Mouse (Mus musculus) E14TG2a.4 (cell line): ENCODE results near the gene Rnf216.
"Not testable (repeated sequence)": the region's sequence is repeated elsewhere in the genome, so short reads cannot be mapped to it uniquely, and the experiment has no call there.

ENCODE experiments used
- H3K27me3 ChIP-seq: 2 replicates; pipeline ENCODE4 v1.6.1; 2014; ENCODE audit warnings: low read length, control low read depth; ENCODE audit not compliant: insufficient read depth
- H3K36me3 ChIP-seq: 2 replicates; pipeline ENCODE4 v1.6.1; 2014; ENCODE audit warnings: low read length, control low read depth; ENCODE audit not compliant: insufficient read depth
- H3K4me1 ChIP-seq: replicated peaks from 2 replicates; pipeline ENCODE4 v1.6.1; 2014; ENCODE audit warnings: low read depth, low read length, control low read depth
- H3K4me3 ChIP-seq: replicated peaks from 2 replicates; pipeline ENCODE4 v1.5.1; 2014; ENCODE audit warnings: mild to moderate bottlenecking, low read length
- H3K9me3 ChIP-seq: 2 replicates; pipeline ENCODE4 v1.6.1; 2014; ENCODE audit warnings: low read length, control low read depth
- CTCF ChIP-seq: conservative IDR thresholded peaks from 2 replicates; pipeline ENCODE4 v1.5.1; 2014; ENCODE audit warnings: low read length
- NANOG ChIP-seq: IDR thresholded peaks from 2 replicates; pipeline ENCODE4 v1.6.1; 2014; ENCODE audit warnings: borderline replicate concordance, low read length, mixed read lengths
- POU5F1 ChIP-seq: IDR thresholded peaks from 2 replicates; pipeline ENCODE4 v1.6.1; 2014; ENCODE audit warnings: low read length, borderline replicate concordance

The Rnf216 gene

DNA sequence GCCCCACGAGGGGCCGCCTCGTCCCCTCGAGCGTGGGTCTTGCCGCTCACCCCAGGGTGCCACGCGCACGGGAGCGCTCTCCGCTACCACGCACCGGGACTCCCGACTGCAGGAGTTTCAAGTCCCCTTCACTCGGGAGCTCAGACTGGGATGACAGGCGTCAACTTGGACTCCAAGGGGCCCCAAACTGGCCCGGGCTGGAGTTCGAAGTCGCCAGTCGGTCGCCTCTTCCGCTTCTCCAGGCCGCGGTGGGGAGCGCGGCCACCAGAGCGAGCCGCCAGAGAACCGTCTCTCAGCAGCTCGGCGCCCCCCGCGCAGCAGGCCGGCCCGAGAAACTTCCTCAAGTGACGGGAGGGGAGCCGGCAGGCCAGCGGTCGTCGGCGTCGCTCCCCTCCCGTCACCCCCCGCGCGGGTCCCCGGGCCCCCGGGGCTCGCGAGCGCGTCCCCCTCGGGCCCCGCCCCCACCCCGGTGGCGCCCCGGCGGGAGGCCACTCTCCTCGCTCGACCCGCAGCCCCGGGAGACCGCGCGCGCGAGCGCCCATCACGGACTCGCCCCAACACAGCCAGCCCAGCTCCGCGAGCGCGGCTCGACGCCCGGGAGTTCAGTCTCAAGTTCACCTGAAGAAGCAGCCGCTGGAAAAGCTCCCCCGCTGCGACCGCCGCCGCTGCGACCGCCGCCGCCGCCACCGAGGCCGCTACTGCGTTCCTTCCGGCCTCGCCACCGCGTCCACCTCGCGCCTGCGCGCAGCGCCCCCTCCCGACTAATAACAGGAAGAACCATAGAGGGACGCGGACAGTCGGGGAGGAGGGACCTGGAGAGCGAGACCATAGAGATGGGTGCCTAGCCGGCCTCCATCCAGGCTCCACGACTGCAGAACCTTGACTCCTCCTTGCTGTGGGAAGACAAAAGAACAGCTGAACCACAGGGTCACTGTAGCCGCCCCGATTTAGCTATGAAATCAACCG lies at the start of gene Rnf216:
Gene Rnf216 (minus strand): TSS at position 714 of the 966 bp plus-strand sequence.
- Histone ChIP-seq H3K36me3 (peaks cover 17% of the 10 kb centered on the region), H3K4me1 (peaks cover 38% of the 10 kb centered on the region), H3K27me3 (no peaks in the 10 kb centered on the region), H3K4me3 (peak within 1 kb of the TSS; percentile 89), H3K9me3 (no peaks in the 10 kb centered on the region)
- TF ChIP-seq POU5F1 (no peak), CTCF (peak; percentile 43)

DNA sequence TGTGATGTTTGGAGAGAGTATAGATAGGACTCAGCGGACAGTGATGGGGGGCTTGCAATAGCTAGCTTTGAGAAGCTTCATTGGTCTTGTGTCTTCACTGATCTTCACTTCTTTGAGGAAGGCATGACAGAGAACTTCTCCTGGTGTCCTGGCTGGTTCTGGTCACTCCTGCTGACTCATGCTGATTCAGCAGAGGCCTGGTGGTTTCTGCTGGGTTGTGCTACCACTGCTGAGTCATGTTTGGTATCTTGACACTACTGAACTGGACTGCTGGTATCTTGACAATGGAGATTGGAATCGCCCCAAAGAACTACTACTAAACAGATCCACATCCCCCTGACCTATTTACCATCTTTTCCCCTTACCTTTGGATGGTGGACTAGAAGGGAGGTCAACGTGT lies 42.7 kb upstream of the Rnf216 start:
- TF ChIP-seq POU5F1 (no peak), CTCF (no peak), NANOG (no peak)
- Histone ChIP-seq H3K4me1 (0 out of 2 replicates have a peak, but pooled peaks cover 3% of the 10 kb centered on the region), H3K9me3 (peaks cover 23% of the 10 kb centered on the region), H3K27me3 (peaks cover 51% of the 10 kb centered on the region), H3K4me3 (no peak overlapping the region), H3K36me3 (no peaks in the 10 kb centered on the region)

DNA sequence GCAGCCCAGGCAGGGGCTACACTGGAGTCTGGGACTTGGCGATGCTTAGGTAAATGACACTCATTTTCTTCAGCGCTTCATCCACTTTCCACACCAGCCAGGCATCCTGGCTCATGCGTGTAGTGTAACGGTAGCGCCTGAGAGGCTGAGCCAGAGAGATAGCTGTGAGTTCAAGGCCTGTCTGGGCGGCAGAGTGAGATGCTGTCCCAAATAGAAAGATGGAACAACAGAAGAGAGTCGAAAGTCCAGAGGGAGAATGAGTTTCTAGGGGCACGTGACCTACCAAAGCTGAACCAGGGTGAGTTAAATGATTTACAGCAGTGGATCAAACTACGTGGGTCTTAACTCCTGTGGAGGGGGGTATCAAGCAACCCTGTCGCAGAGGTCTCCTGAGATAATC lies 41.0 kb upstream of the Rnf216 start:
- Histone ChIP-seq H3K4me1 (peaks cover 4% of the 10 kb centered on the region), H3K36me3 (no peaks in the 10 kb centered on the region), H3K4me3 (no peak overlapping the region), H3K27me3 (peaks cover 37% of the 10 kb centered on the region), H3K9me3 (peaks cover 23% of the 10 kb centered on the region)
- TF ChIP-seq CTCF = no peak
- no peak for TF ChIP-seq POU5F1
- no peak for TF ChIP-seq NANOG

DNA sequence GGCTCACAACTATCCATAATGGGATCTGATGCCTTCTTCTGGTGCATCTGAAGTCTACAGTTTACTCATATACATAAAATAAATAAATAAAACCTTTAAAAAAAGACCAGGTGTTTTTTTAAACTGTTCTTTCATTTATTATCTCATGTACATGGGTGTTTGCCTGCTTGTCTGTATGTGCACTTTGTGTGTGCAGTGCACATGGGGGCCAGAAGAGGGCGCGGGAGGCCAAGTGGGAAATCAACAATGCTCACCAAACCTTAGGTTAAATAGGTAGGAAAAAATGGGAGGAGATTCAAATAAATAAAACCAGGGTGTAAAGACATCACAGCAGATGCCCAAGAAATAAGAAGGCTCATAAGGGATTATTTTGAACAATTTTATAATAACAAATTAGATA lies 37.2 kb upstream of the Rnf216 start:
- Histone ChIP-seq H3K4me1 (peaks cover 8% of the 10 kb centered on the region), H3K36me3 (no peaks in the 10 kb centered on the region), H3K27me3 (peaks cover 21% of the 10 kb centered on the region), H3K4me3 (no peak overlapping the region), H3K9me3 (peaks cover 17% of the 10 kb centered on the region)
- TF ChIP-seq POU5F1 (no peak), NANOG (no peak), CTCF (peak; percentile 44)

DNA sequence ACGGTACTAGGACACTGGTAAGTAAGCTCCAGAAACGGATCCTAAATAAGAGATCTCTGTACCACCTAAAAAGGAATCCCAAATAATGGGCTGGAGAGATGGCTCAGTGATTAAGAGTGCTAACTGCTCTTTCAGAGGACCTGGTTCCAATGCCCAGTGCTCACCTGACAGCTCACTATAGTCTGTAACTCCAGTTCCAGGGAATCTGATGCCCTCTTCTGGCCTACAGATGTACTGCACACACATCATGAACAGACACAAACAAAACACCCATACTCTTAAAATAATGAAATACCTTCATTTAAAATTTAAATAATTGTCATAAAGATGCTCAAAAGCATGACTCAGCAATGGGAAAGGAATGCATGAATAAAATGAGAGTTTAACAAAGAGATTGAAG lies 36.7 kb upstream of the Rnf216 start:
- Histone ChIP-seq H3K4me1 (peaks cover 5% of the 10 kb centered on the region), H3K36me3 (no peaks in the 10 kb centered on the region), H3K27me3 (peaks cover 19% of the 10 kb centered on the region), H3K4me3 (no peak overlapping the region), H3K9me3 (peaks cover 17% of the 10 kb centered on the region)
- TF ChIP-seq POU5F1 = no peak
- peak; percentile 50 for TF ChIP-seq CTCF

DNA sequence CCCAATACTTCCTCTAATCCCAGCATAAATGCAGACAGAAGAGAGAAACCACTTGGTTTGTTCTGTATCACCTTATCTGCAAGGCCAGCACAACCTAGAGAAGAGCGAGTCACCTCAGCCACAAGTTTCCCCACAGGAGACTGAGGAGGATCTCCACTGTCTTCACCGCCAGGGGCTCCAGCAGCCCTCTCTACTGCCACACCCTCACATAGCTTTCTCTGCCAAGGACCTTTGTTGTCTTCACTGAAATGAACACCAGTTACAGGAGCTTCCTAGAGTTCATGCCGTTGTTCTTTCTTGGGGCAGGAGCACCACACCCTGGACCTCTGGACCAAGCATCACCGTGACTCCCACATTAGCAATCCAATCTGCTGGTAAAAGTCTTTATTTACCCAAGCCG lies 35.9 kb upstream of the Rnf216 start:
- H3K27me3 ChIP-seq = peaks cover 15% of the 10 kb centered on the region
- peaks cover 5% of the 10 kb centered on the region for H3K4me1 ChIP-seq
- no peaks in the 10 kb centered on the region for H3K36me3 ChIP-seq
- H3K9me3 ChIP-seq = peaks cover 17% of the 10 kb centered on the region
- no peak overlapping the region for H3K4me3 ChIP-seq
- TF ChIP-seq NANOG (no peak), POU5F1 (no peak), CTCF (no peak)

DNA sequence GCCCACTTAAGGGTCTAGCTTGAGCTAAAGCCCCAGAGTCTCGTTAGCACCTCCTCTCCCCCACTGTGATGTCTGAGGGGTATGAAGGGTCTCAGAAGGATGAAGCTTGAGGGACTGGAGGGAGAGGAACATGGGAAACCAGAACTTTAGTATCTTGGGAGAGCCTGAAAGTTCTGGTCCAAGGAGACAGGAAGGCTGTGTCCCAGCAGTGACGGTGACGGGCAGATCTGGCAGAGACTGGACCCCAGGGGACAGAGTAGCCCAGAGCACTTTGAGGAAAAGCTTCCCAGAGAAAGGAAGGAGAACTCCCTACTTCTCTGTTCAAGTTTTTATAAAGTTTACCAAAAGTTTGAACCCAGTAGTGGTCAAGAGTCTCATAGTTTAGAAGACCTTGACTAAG lies 34.7 kb upstream of the Rnf216 start, which contains the start of gene Olfr718-ps1:
Gene Olfr718-ps1 (minus strand): TSS at position 101 of the 400 bp plus-strand sequence.
- Histone ChIP-seq H3K4me1 (peaks cover 5% of the 10 kb centered on the region), H3K27me3 (peaks cover 15% of the 10 kb centered on the region), H3K36me3 (no peaks in the 10 kb centered on the region), H3K9me3 (peaks cover 15% of the 10 kb centered on the region), H3K4me3 (no peak within 1 kb of the TSS)
- TF ChIP-seq CTCF (no peak), NANOG (no peak), POU5F1 (no peak)

DNA sequence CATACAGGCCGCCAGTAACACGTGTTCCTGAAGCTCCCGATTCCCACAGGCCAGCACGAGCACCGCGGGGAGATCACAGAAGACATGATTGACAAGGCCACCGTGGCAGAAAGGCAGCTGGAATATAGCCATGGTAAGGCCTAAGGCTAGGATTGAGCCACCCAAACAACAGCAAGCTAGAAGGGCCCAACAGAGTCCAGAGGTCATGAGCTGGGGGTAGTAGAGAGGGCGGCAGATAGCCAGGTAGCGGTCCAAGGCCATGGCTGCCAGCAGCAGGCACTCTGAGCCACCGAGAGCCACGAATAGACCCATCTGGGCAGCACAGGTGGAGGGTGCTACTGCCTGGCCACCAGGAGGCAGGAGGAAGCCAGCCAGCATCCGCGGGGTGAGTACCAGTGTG lies 24.8 kb upstream of the Rnf216 start:
- Histone ChIP-seq H3K4me3 (peak overlapping the region; percentile 71), H3K9me3 (peaks cover 28% of the 10 kb centered on the region), H3K36me3 (peaks cover 3% of the 10 kb centered on the region; the same call in 1 of the 2 replicates), H3K27me3 (peaks cover 6% of the 10 kb centered on the region; the same call in 1 of the 2 replicates), H3K4me1 (peaks cover 14% of the 10 kb centered on the region)
- TF ChIP-seq CTCF (peak; percentile 18; the same call in 1 of the 2 replicates), NANOG (no peak)

DNA sequence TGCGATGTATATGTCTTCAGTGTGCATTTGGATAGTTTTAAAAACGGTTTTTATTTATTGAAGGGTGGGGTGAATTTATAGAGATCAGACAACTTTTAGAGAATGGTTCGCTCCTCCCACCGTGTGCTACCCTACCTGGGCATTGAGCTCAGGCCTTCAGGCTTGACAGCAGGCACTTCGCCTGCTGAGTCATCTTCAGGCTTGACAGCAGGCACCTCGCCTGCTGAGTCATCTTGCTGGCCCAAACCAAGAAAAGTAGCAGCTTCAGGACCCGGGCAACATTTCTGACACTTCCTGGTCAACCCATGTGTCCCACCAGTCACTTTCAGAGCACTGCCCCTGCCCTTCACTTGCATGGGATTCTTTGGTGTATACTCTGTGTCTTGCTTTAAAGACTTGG lies 22.2 kb upstream of the Rnf216 start:
- H3K36me3 ChIP-seq = peaks cover 3% of the 10 kb centered on the region; the same call in 1 of the 2 replicates
- no peak for TF ChIP-seq POU5F1
- TF ChIP-seq CTCF = no peak
- TF ChIP-seq NANOG = no peak
- peaks cover 14% of the 10 kb centered on the region for H3K4me1 ChIP-seq
- no peak overlapping the region for H3K4me3 ChIP-seq
- H3K9me3 ChIP-seq = peaks cover 49% of the 10 kb centered on the region
- peaks cover 3% of the 10 kb centered on the region; the same call in 1 of the 2 replicates for H3K27me3 ChIP-seq

DNA sequence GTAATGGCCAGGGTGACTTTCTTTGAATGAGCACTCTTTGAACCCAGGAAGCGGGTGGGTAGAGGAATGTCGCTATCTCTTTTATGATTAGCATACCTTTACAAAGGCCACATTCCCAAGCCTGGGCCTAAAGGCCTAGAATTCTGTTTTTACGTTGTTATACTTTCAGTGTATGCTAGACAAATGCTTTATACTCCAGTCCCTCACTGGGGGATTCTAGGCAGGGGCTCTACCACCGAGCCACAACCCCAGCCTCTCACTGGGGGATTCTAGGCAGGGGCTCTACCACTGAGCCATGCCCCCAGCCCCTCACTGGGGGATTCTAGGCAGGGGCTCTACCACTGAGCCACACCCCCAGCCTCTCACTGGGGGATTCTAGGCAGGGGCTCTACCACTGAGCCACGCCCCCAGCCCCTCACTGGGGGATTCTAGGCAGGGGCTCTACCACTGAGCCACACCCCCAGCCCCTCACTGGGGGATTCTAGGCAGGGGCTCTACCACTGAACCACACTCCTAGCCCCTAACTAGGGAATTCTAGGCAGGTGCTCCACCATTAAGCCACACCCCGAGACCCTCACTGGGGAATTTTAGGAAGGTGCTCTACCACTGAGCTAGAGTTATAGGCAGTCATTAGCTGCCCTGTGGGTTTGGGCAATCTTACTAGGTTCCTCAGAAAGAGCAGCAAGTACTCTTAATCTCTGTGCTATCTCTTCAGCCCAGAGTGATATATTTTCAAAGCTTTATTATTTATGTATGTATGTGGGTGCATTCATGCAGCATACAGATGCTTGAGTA lies 21.6 kb upstream of the Rnf216 start:
- Histone ChIP-seq H3K4me1 (peaks cover 14% of the 10 kb centered on the region), H3K9me3 (peaks cover 54% of the 10 kb centered on the region)
- not testable (repeated sequence) for H3K4me3 ChIP-seq, H3K27me3 ChIP-seq, H3K36me3 ChIP-seq
